Mouse (Mus musculus): ENCODE data around the gene Gm13277.
"Not testable (repeated sequence)": the region's sequence is repeated elsewhere in the genome, so short reads cannot be mapped to it uniquely, and the experiment has no call there.

- TF ChIP-seq EP300 (optimal IDR thresholded peaks at IDR 0.05); CTCF (IDR thresholded peaks at IDR 0.05; ENCODE audit: low read depth): not testable (repeated sequence)
Measured at GRCm38 (mm10) chr4:88791250-88791649, 2.8 kb downstream of the Gm13277 start, which contains the start of gene Gm13278.

Measured in stomach, postnatal 0 days (tissue).